Mouse (Mus musculus): ENCODE data around the gene Nup93. TPM values are rescaled to one million over a fixed set of nuclear protein-coding genes. Genes with fewer than 3 reads are reported as not detected.

Nup93 gene
- polyA plus RNA-seq, 1 experiment = 10.0 TPM

GRCm38 (mm10) chr8:94320036-94320435 is 105.7 kb downstream of the Nup93 start:
- TF ChIP-seq GATA1 (IDR thresholded peaks at IDR 0.05; ENCODE audit: low read length) = no peak

- no peak for TF ChIP-seq GATA1 (IDR thresholded peaks at IDR 0.05; ENCODE audit: low read length)
Observed at GRCm38 (mm10) chr8:94322083-94322482, 107.7 kb downstream of the Nup93 start.

- TF ChIP-seq GATA1 (IDR thresholded peaks at IDR 0.05; ENCODE audit: low read length) = no peak
Observed at GRCm38 (mm10) chr8:94323041-94323440, 108.7 kb downstream of the Nup93 start.

- TF ChIP-seq GATA1 (IDR thresholded peaks at IDR 0.05; ENCODE audit: low read length) = no peak
Observed at GRCm38 (mm10) chr8:94324071-94324470, 109.7 kb downstream of the Nup93 start.

- TF ChIP-seq GATA1 (IDR thresholded peaks at IDR 0.05; ENCODE audit: low read length) = no peak
Observed at GRCm38 (mm10) chr8:94326016-94326415, 111.7 kb downstream of the Nup93 start.

GRCm38 (mm10) chr8:94328932-94329728 is 114.8 kb downstream of the Nup93 start, which contains the start of gene Slc12a3:
Slc12a3 (plus strand) TSS chr8:94329201.
- TF ChIP-seq GATA1 (IDR thresholded peaks at IDR 0.05; ENCODE audit: low read length) = no peak

- TF ChIP-seq GATA1 (IDR thresholded peaks at IDR 0.05; ENCODE audit: low read length) = no peak
Observed at GRCm38 (mm10) chr8:94330733-94331132, 116.4 kb downstream of the Nup93 start.

GRCm38 (mm10) chr8:94333345-94333744 is 119.0 kb downstream of the Nup93 start:
- TF ChIP-seq GATA1 (IDR thresholded peaks at IDR 0.05; ENCODE audit: low read length) = no peak

GRCm38 (mm10) chr8:94337559-94337958 is 123.2 kb downstream of the Nup93 start:
- no peak for TF ChIP-seq GATA1 (IDR thresholded peaks at IDR 0.05; ENCODE audit: low read length)

GRCm38 (mm10) chr8:94340796-94341195 is 126.4 kb downstream of the Nup93 start:
- no peak for TF ChIP-seq GATA1 (IDR thresholded peaks at IDR 0.05; ENCODE audit: low read length)

GRCm38 (mm10) chr8:94342691-94343090 is 128.3 kb downstream of the Nup93 start:
- TF ChIP-seq GATA1 (IDR thresholded peaks at IDR 0.05; ENCODE audit: low read length) = no peak

- TF ChIP-seq GATA1 (IDR thresholded peaks at IDR 0.05; ENCODE audit: low read length) = no peak
Observed at GRCm38 (mm10) chr8:94343290-94343689, 128.9 kb downstream of the Nup93 start.

GRCm38 (mm10) chr8:94343778-94344320 is 129.5 kb downstream of the Nup93 start:
- TF ChIP-seq GATA1 (IDR thresholded peaks at IDR 0.05; ENCODE audit: low read length) = no peak

- no peak for TF ChIP-seq GATA1 (IDR thresholded peaks at IDR 0.05; ENCODE audit: low read length)
Observed at GRCm38 (mm10) chr8:94345657-94346056, 131.3 kb downstream of the Nup93 start.

GRCm38 (mm10) chr8:94346264-94346663 is 131.9 kb downstream of the Nup93 start:
- no peak for TF ChIP-seq GATA1 (IDR thresholded peaks at IDR 0.05; ENCODE audit: low read length)

GRCm38 (mm10) chr8:94348425-94348824 is 134.1 kb downstream of the Nup93 start:
- no peak for TF ChIP-seq GATA1 (IDR thresholded peaks at IDR 0.05; ENCODE audit: low read length)

GRCm38 (mm10) chr8:94354069-94354531 is 139.7 kb downstream of the Nup93 start:
- TF ChIP-seq GATA1 (IDR thresholded peaks at IDR 0.05; ENCODE audit: low read length) = no peak
